Mouse (Mus musculus): ENCODE measurements around the gene Ttll11. TPM values are rescaled to one million over a fixed set of nuclear protein-coding genes. Genes with fewer than 3 reads are reported as not detected.

The Ttll11 gene
- polyA plus RNA-seq (2016; fragmentation: Nextera tagmentation; extraction: Ambion mirVana) = 1.0 and 1.3 TPM in 2 replicates

- peak within 1 kb of the TSS; percentile 98 for H3K4me2 ChIP-seq
- peak; percentile 83 for ATAC-seq
Measured at GRCm38 (mm10) chr2:35979644-35980021, at the start of gene Ttll11. Gene Ttll11, minus strand, starts transcription at chr2:35979913.

GRCm38 (mm10) chr2:36023291-36023690 lies 43.6 kb upstream of the Ttll11 start:
- Histone ChIP-seq H3K9ac (no peak overlapping the region), H3K4me2 (no peak overlapping the region), H3K9me3 (replicated peaks) (no peaks in the 10 kb centered on the region), H3K27ac (no peak overlapping the region), H3K4me3 (no peak overlapping the region), H3K27me3 (replicated peaks) (peaks cover 15% of the 10 kb centered on the region), H3K36me3 (no peaks in the 10 kb centered on the region), H3K4me1 (no peaks in the 10 kb centered on the region)
- WGBS (ENCODE audit: insufficient replicate concordance) = 32% methylated on average over 3 of the region's 3 CpGs
- no peak for ATAC-seq

More at GRCm38 (mm10) chr2:35979644-35980021, at the start of gene Ttll11:
- Histone ChIP-seq H3K4me1 (peaks cover 28% of the 10 kb centered on the region), H3K9me3 (replicated peaks) (no peaks in the 10 kb centered on the region), H3K4me3 (peak within 1 kb of the TSS; percentile 83), H3K9ac (peak within 1 kb of the TSS; percentile 86), H3K27ac (peak within 1 kb of the TSS; percentile 69; the same call in 1 of the 2 replicates), H3K27me3 (replicated peaks) (peaks cover 31% of the 10 kb centered on the region), H3K36me3 (no peaks in the 10 kb centered on the region)
- under 1% methylated on average over 42 of the region's 42 CpGs for WGBS (ENCODE audit: insufficient replicate concordance)

- Histone ChIP-seq H3K4me3 (no peak overlapping the region), H3K4me2 (peak overlapping the region; percentile 43), H3K27ac (no peak overlapping the region), H3K27me3 (replicated peaks) (peaks cover 15% of the 10 kb centered on the region), H3K36me3 (no peaks in the 10 kb centered on the region), H3K9ac (no peak overlapping the region), H3K4me1 (no peaks in the 10 kb centered on the region), H3K9me3 (replicated peaks) (no peaks in the 10 kb centered on the region)
- 15% methylated on average over 32 of the region's 32 CpGs for WGBS (ENCODE audit: insufficient replicate concordance)
- ATAC-seq = no peak; the same call in 1 of the 2 replicates
Measured at GRCm38 (mm10) chr2:36021385-36022159, 41.9 kb upstream of the Ttll11 start.

GRCm38 (mm10) chr2:36013010-36013409 lies 33.3 kb upstream of the Ttll11 start:
- Histone ChIP-seq H3K4me1 (peaks cover 4% of the 10 kb centered on the region), H3K9ac (no peak overlapping the region), H3K27ac (no peak overlapping the region), H3K9me3 (replicated peaks) (no peaks in the 10 kb centered on the region), H3K36me3 (no peaks in the 10 kb centered on the region), H3K4me2 (no peak overlapping the region), H3K4me3 (no peak overlapping the region), H3K27me3 (replicated peaks) (peaks cover 37% of the 10 kb centered on the region)
- 39% methylated on average over 12 of the region's 12 CpGs for WGBS (ENCODE audit: insufficient replicate concordance)
- ATAC-seq = 0 out of 2 replicates have a peak, but pooled peaks have one; percentile 21

- H3K4me3 ChIP-seq = peak overlapping the region; percentile 38
- no peak overlapping the region for H3K27ac ChIP-seq
- no peaks in the 10 kb centered on the region for H3K36me3 ChIP-seq
- WGBS (ENCODE audit: insufficient replicate concordance) = under 1% methylated on average over 44 of the region's 44 CpGs
- peak overlapping the region; percentile 67 for H3K4me2 ChIP-seq
- peaks cover 4% of the 10 kb centered on the region for H3K4me1 ChIP-seq
- peaks cover 37% of the 10 kb centered on the region for H3K27me3 ChIP-seq (replicated peaks)
- no peak overlapping the region; the same call in 1 of the 2 replicates for H3K9ac ChIP-seq
- H3K9me3 ChIP-seq (replicated peaks) = no peaks in the 10 kb centered on the region
- no peak for ATAC-seq
Measured at GRCm38 (mm10) chr2:36011331-36011825, 31.7 kb upstream of the Ttll11 start.

GRCm38 (mm10) chr2:36010579-36010978 lies 30.9 kb upstream of the Ttll11 start:
- WGBS (ENCODE audit: insufficient replicate concordance) = 49% methylated on average over 8 of the region's 8 CpGs
- Histone ChIP-seq H3K27ac (no peak overlapping the region), H3K9me3 (replicated peaks) (no peaks in the 10 kb centered on the region), H3K4me3 (no peak overlapping the region), H3K9ac (no peak overlapping the region), H3K36me3 (no peaks in the 10 kb centered on the region), H3K4me2 (no peak overlapping the region), H3K27me3 (replicated peaks) (peaks cover 41% of the 10 kb centered on the region), H3K4me1 (peaks cover 4% of the 10 kb centered on the region)
- ATAC-seq = no peak

- H3K4me3 ChIP-seq = no peak overlapping the region
- ATAC-seq = no peak
- H3K4me1 ChIP-seq = peaks cover 4% of the 10 kb centered on the region
- H3K27me3 ChIP-seq (replicated peaks) = peaks cover 50% of the 10 kb centered on the region
- no peaks in the 10 kb centered on the region for H3K36me3 ChIP-seq
- H3K4me2 ChIP-seq = no peak overlapping the region
- no peaks in the 10 kb centered on the region for H3K9me3 ChIP-seq (replicated peaks)
- H3K9ac ChIP-seq = no peak overlapping the region
- WGBS (ENCODE audit: insufficient replicate concordance) = 19% methylated on average over 4 of the region's 4 CpGs
- H3K27ac ChIP-seq = no peak overlapping the region
Measured at GRCm38 (mm10) chr2:36009386-36009785, 29.7 kb upstream of the Ttll11 start.

GRCm38 (mm10) chr2:36008071-36008470 lies 28.4 kb upstream of the Ttll11 start:
- H3K9me3 ChIP-seq (replicated peaks) = no peaks in the 10 kb centered on the region
- no peak for ATAC-seq
- no peaks in the 10 kb centered on the region for H3K36me3 ChIP-seq
- H3K4me3 ChIP-seq = no peak overlapping the region
- H3K27ac ChIP-seq = no peak overlapping the region
- H3K9ac ChIP-seq = no peak overlapping the region
- 6% methylated on average over 1 of the region's 1 CpGs for WGBS (ENCODE audit: insufficient replicate concordance)
- no peak overlapping the region for H3K4me2 ChIP-seq
- peaks cover 4% of the 10 kb centered on the region for H3K4me1 ChIP-seq
- peaks cover 59% of the 10 kb centered on the region for H3K27me3 ChIP-seq (replicated peaks)

- 36% methylated on average over 6 of the region's 6 CpGs for WGBS (ENCODE audit: insufficient replicate concordance)
- Histone ChIP-seq H3K27ac (no peak overlapping the region), H3K27me3 (replicated peaks) (peaks cover 35% of the 10 kb centered on the region), H3K4me3 (no peak overlapping the region), H3K9me3 (replicated peaks) (no peaks in the 10 kb centered on the region), H3K4me1 (no peaks in the 10 kb centered on the region; the same call in 1 of the 2 replicates), H3K4me2 (no peak overlapping the region), H3K36me3 (no peaks in the 10 kb centered on the region), H3K9ac (no peak overlapping the region)
- no peak for ATAC-seq
Measured at GRCm38 (mm10) chr2:36002188-36002587, 22.5 kb upstream of the Ttll11 start.

GRCm38 (mm10) chr2:36000390-36000789 lies 20.7 kb upstream of the Ttll11 start:
- WGBS (ENCODE audit: insufficient replicate concordance) = 23% methylated on average over 1 of the region's 1 CpGs
- Histone ChIP-seq H3K9me3 (replicated peaks) (no peaks in the 10 kb centered on the region), H3K9ac (no peak overlapping the region), H3K36me3 (no peaks in the 10 kb centered on the region), H3K4me2 (no peak overlapping the region), H3K27me3 (replicated peaks) (peaks cover 35% of the 10 kb centered on the region), H3K4me1 (no peaks in the 10 kb centered on the region), H3K27ac (no peak overlapping the region), H3K4me3 (no peak overlapping the region)
- no peak for ATAC-seq

GRCm38 (mm10) chr2:35999212-35999611 lies 19.5 kb upstream of the Ttll11 start:
- no peaks in the 10 kb centered on the region for H3K9me3 ChIP-seq (replicated peaks)
- H3K4me2 ChIP-seq = no peak overlapping the region
- no peak overlapping the region for H3K27ac ChIP-seq
- ATAC-seq = no peak
- no peaks in the 10 kb centered on the region for H3K36me3 ChIP-seq
- peaks cover 33% of the 10 kb centered on the region for H3K27me3 ChIP-seq (replicated peaks)
- H3K4me3 ChIP-seq = no peak overlapping the region
- H3K4me1 ChIP-seq = no peaks in the 10 kb centered on the region
- H3K9ac ChIP-seq = no peak overlapping the region

GRCm38 (mm10) chr2:35998416-35998815 lies 18.7 kb upstream of the Ttll11 start:
- Histone ChIP-seq H3K27ac (no peak overlapping the region), H3K36me3 (no peaks in the 10 kb centered on the region), H3K4me3 (no peak overlapping the region), H3K9ac (no peak overlapping the region), H3K9me3 (replicated peaks) (no peaks in the 10 kb centered on the region), H3K4me2 (no peak overlapping the region), H3K27me3 (replicated peaks) (peaks cover 25% of the 10 kb centered on the region), H3K4me1 (no peaks in the 10 kb centered on the region)
- 62% methylated on average over 5 of the region's 5 CpGs for WGBS (ENCODE audit: insufficient replicate concordance)
- ATAC-seq = no peak

All from liver, embryonic 12.5 days (tissue).